Mouse (Mus musculus) heart, embryonic 14.5 days (tissue): ENCODE results near the gene Gm13278. TPM values are rescaled to one million over a fixed set of nuclear protein-coding genes. Genes with fewer than 3 reads are reported as not detected.
"Not testable (repeated sequence)": the region's sequence is repeated elsewhere in the genome, so short reads cannot be mapped to it uniquely, and the experiment has no call there.

Experiments
- ATAC-seq: fragments of 200-750 bp; cut with Nextera tagmentation; 2 replicates; pipeline ENCODE4 v1.8.0; 2017; ENCODE audit warnings: low read depth, moderate TSS enrichment; ENCODE audit not compliant: insufficient number of reproducible peaks, insufficient read depth, low FRiP score
- H3K27ac ChIP-seq, 2 experiments: fragments of 200-500 bp in 1 of 2; fragments of 300-500 bp in 1 of 2; sonication (generic) in 1 of 2; replicated peaks in 1 of 2; 2 replicates each; pipeline ENCODE4 v1.5.1; 2012 to 2014; ENCODE audit warnings: low read depth in 2 of 2, low read length in 2 of 2, control low read depth in 1 of 2, mild to moderate bottlenecking in 1 of 2, mixed read lengths in 1 of 2; ENCODE audit not compliant: control insufficient read depth in 1 of 2, insufficient read depth in 1 of 2
- H3K27me3 ChIP-seq: fragments of 300-500 bp; sonication (generic); 2 replicates; pipeline ENCODE4 v1.6.1; 2014; ENCODE audit warnings: mild to moderate bottlenecking, low read length, control low read depth; ENCODE audit not compliant: control insufficient read depth, insufficient read depth
- H3K36me3 ChIP-seq: fragments of 300-500 bp; sonication (generic); 2 replicates; pipeline ENCODE4 v1.6.1; 2014; ENCODE audit warnings: mild to moderate bottlenecking, control low read depth, low read length, mixed read lengths; ENCODE audit not compliant: control insufficient read depth, insufficient read depth
- H3K4me1 ChIP-seq, 2 experiments: fragments of 200-500 bp in 1 of 2; fragments of 300-500 bp in 1 of 2; sonication (generic) in 1 of 2; 2 replicates each; pipeline ENCODE4 v1.6.1; 2012 to 2014; ENCODE audit warnings: low read length in 2 of 2, control low read depth in 1 of 2, mixed read lengths in 1 of 2; ENCODE audit not compliant: control insufficient read depth in 2 of 2, insufficient read depth in 2 of 2
- H3K4me2 ChIP-seq: fragments of 300-500 bp; sonication (generic); 2 replicates; pipeline ENCODE4 v1.6.1; 2014; ENCODE audit warnings: mild to moderate bottlenecking, low read length
- H3K4me3 ChIP-seq, 2 experiments: fragments of 200-500 bp in 1 of 2; fragments of 300-500 bp in 1 of 2; sonication (generic) in 1 of 2; 2 replicates each; pipeline ENCODE4 v1.5.1; 2012 to 2014; ENCODE audit warnings: low read length in 2 of 2, mild to moderate bottlenecking in 2 of 2, control low read depth in 1 of 2, low read depth in 1 of 2, moderate library complexity in 1 of 2; ENCODE audit not compliant: control insufficient read depth in 1 of 2, insufficient read depth in 1 of 2
- H3K9ac ChIP-seq: fragments of 300-500 bp; sonication (generic); 2 replicates; pipeline ENCODE4 v1.6.1; 2014; ENCODE audit warnings: mild to moderate bottlenecking, low read length
- H3K9me3 ChIP-seq: fragments of 300-500 bp; sonication (generic); 2 replicates; pipeline ENCODE4 v1.6.1; 2016; ENCODE audit warnings: low read length, control low read depth; ENCODE audit not compliant: control insufficient read depth
- WGBS: fragments of 180-500 bp; shearing (Covaris S2); extraction: QIAGEN DNeasy Blood & Tissue Kit; methylation state at CpG from one replicate; pipeline ENCODE4 v1.1.7; 2014; 5-methylcytosine and 5-hydroxymethylcytosine counted together
- polyA plus RNA-seq: library from polyadenylated mRNA; unstranded; fragments of >200 nt; fragmentation: Nextera tagmentation; extraction: Ambion mirVana; gene quantifications from 2 replicates; pipeline ENCODE4 v1.2.1, GENCODE M21; 2014

The Gm13278 gene
- polyA plus RNA-seq, 1 experiment from 2014 or later, result not detected

DNA sequence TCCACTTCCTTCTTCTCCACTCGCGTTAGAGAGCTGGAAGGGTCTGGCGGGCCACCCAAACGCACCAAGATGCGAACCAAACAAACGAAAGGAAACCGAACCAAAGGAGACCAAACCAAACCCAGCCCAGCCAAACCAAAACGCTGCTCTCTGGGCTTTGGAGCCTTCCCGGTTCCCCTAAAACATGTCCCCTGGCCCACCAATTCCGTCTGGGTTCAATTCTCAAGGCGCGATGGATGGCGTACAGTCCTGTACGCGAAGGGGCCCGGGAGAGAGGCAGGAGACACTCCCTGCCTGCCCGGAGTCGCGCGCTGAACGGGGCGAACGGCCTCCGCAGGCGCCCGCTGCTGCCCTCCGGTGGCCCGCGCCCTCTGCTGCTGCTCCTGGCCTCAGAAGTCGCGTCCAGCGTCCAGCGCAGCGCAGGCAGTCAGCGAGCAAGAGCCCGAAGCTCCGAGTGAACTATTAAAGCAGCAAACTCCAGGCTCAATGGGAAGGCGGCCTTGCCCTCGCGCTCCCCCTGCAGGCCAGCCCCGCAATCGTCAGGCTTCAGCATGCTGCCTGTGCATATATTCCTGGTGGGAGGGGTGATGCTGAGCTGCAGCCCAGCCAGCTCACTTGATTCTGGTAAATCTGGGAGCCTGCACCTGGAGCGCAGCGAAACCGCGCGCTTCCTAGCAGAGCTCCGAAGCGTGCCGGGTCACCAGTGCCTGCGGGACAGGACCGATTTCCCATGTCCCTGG, 2.8 kb downstream of the Gm13278 start, which contains the start of gene Gm13275:
Gm13275 (plus strand) TSS at position 552 of the 740 bp plus-strand sequence.
- not testable (repeated sequence) for H3K4me2 ChIP-seq, H3K9me3 ChIP-seq, H3K27ac ChIP-seq, ATAC-seq, H3K36me3 ChIP-seq, H3K4me3 ChIP-seq, H3K9ac ChIP-seq, H3K4me1 ChIP-seq, H3K27me3 ChIP-seq
- 0% methylated on average over 5 of the region's 52 CpGs for WGBS

DNA sequence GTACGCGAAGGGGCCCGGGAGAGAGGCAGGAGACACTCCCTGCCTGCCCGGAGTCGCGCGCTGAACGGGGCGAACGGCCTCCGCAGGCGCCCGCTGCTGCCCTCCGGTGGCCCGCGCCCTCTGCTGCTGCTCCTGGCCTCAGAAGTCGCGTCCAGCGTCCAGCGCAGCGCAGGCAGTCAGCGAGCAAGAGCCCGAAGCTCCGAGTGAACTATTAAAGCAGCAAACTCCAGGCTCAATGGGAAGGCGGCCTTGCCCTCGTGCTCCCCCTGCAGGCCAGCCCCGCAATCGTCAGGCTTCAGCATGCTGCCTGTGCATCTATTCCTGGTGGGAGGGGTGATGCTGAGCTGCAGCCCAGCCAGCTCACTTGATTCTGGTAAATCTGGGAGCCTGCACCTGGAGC, 5.7 kb downstream of the Gm13278 start, which contains the start of gene Gm13279:
Gm13279 (plus strand) TSS at position 301 of the 400 bp plus-strand sequence.
- not testable (repeated sequence) for H3K4me3 ChIP-seq, H3K27me3 ChIP-seq, H3K4me2 ChIP-seq, H3K9ac ChIP-seq, H3K36me3 ChIP-seq, H3K27ac ChIP-seq, ATAC-seq, H3K9me3 ChIP-seq, H3K4me1 ChIP-seq
- WGBS, result no CpG with 5 or more reads among the region's 28 CpGs

DNA sequence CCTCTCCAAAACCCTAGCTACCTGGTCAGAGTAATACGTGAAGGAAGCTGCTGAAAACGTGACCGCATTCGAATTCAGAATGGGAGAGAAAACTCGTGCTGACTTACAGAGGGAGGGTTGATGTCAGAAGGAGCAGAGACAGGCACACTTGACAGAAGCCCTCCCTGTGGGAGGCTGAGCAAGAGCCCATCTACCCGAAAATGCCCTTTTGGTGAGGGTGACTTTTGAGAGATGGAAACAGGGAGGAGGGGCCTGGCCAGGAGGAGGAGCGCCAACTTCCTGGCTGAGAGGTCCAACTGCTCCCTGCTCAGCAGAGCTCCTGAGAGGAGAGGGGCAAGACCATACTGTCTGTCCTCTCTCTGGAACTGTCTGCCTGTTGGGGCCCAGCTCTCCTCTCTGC, 8.0 kb downstream of the Gm13278 start, which contains the start of gene Gm13285:
Gm13285 (plus strand) TSS at position 301 of the 400 bp plus-strand sequence.
- H3K27ac ChIP-seq, H3K4me3 ChIP-seq, H3K9ac ChIP-seq, H3K27me3 ChIP-seq, ATAC-seq, H3K4me2 ChIP-seq, H3K9me3 ChIP-seq, H3K4me1 ChIP-seq, H3K36me3 ChIP-seq: not testable (repeated sequence)
- 14% methylated on average over 1 of the region's 7 CpGs for WGBS

DNA sequence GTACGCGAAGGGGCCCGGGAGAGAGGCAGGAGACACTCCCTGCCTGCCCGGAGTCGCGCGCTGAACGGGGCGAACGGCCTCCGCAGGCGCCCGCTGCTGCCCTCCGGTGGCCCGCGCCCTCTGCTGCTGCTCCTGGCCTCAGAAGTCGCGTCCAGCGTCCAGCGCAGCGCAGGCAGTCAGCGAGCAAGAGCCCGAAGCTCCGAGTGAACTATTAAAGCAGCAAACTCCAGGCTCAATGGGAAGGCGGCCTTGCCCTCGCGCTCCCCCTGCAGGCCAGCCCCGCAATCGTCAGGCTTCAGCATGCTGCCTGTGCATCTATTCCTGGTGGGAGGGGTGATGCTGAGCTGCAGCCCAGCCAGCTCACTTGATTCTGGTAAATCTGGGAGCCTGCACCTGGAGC, 11.6 kb downstream of the Gm13278 start, which contains the start of gene Gm13287:
Gm13287 (plus strand) TSS at position 301 of the 400 bp plus-strand sequence.
- H3K9ac ChIP-seq, H3K27me3 ChIP-seq, H3K4me1 ChIP-seq, H3K36me3 ChIP-seq, ATAC-seq, H3K27ac ChIP-seq, H3K4me3 ChIP-seq, H3K9me3 ChIP-seq: not testable (repeated sequence)
- no CpG with 5 or more reads among the region's 29 CpGs for WGBS
- 0 out of 2 replicates have a peak within 1 kb of the TSS, but pooled peaks have one; percentile 27 for H3K4me2 ChIP-seq

DNA sequence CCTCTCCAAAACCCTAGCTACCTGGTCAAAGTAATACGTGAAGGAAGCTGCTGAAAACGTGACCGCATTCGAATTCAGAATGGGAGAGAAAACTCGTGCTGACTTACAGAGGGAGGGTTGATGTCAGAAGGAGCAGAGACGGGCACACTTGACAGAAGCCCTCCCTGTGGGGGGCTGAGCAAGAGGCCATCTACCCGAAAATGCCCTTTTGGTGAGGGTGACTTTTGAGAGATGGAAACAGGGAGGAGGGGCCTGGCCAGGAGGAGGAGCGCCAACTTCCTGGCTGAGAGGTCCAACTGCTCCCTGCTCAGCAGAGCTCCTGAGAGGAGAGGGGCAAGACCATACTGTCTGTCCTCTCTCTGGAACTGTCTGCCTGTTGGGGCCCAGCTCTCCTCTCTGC, 13.9 kb downstream of the Gm13278 start, which contains the start of gene Gm13288:
Gm13288 (plus strand) TSS at position 301 of the 400 bp plus-strand sequence.
- H3K36me3 ChIP-seq, H3K4me1 ChIP-seq, H3K9me3 ChIP-seq, H3K9ac ChIP-seq, H3K27ac ChIP-seq, ATAC-seq, H3K4me2 ChIP-seq: not testable (repeated sequence)
- peaks cover 15% of the 10 kb centered on the region for H3K27me3 ChIP-seq
- peak within 1 kb of the TSS in 1 of 2 experiments; percentile 21; a peak in 2 of 4 replicates for H3K4me3 ChIP-seq
- no CpG with 5 or more reads among the region's 8 CpGs for WGBS

DNA sequence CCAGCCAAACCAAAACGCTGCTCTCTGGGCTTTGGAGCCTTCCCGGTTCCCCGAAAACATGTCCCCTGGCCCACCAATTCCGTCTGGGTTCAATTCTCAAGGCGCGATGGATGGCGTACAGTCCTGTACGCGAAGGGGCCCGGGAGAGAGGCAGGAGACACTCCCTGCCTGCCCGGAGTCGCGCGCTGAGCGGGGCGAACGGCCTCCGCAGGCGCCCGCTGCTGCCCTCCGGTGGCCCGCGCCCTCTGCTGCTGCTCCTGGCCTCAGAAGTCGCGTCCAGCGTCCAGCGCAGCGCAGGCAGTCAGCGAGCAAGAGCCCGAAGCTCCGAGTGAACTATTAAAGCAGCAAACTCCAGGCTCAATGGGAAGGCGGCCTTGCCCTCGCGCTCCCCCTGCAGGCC, 14.4 kb downstream of the Gm13278 start:
- not testable (repeated sequence) for H3K4me2 ChIP-seq, H3K36me3 ChIP-seq, H3K27ac ChIP-seq, ATAC-seq, H3K4me1 ChIP-seq, H3K9me3 ChIP-seq, H3K9ac ChIP-seq
- Histone ChIP-seq H3K27me3 (peaks cover 15% of the 10 kb centered on the region), H3K4me3 (peak overlapping the region in 1 of 2 experiments; percentile 21; a peak in 2 of 4 replicates)
- no CpG with 5 or more reads among the region's 34 CpGs for WGBS

DNA sequence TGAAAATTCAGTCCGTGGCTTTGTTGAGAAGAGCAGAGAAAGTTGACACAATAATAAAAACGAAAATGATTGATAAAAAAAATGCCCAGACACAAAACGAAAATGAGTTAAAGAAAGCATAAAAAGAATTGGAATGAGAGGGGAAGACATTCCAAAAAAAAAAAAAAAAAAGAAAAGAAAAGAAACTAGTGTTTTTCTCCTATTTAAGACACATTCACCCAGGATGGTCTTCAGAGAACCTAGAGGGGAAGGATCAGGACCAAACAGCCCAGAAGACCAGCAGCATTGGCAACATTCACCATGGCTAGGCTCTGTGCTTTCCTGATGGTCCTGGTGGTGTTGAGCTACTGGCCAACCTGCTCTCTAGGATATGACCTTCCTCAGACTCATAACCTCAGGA, 24.6 kb downstream of the Gm13278 start, which contains the start of gene Ifna7:
Ifna7 (plus strand) TSS at position 301 of the 400 bp plus-strand sequence.
- Histone ChIP-seq H3K27ac (no peak within 1 kb of the TSS), H3K4me2 (no peak within 1 kb of the TSS), H3K4me1 (no peaks in the 10 kb centered on the region), H3K27me3 (no peaks in the 10 kb centered on the region), H3K36me3 (no peaks in the 10 kb centered on the region), H3K9ac (no peak within 1 kb of the TSS), H3K9me3 (no peaks in the 10 kb centered on the region), H3K4me3 (no peak within 1 kb of the TSS)
- no peak for ATAC-seq
- WGBS, result 47% methylated on average over 3 of the region's 3 CpGs
